Mouse (Mus musculus) lung, postnatal 0 days (tissue): ENCODE measurements around the gene Alk. TPM values are rescaled to one million over a fixed set of nuclear protein-coding genes. Genes with fewer than 3 reads are reported as not detected.
A peak's percentile ranks its signal among the peaks of the same experiment; 100 is the strongest.

Experiments
- ATAC-seq: fragments of 200-750 bp; cut with Nextera tagmentation; 2 replicates; pipeline ENCODE4 v1.8.0; 2017; ENCODE audit warnings: moderate library complexity
- DNase-seq: peaks from one replicate; pipeline ENCODE4 v3.0.0-alpha.2; 2016; ENCODE audit warnings: low spot score
- H3K27ac ChIP-seq: fragments of 300-500 bp; sonication (generic); 2 replicates; pipeline ENCODE4 v1.5.1; 2014; ENCODE audit warnings: antibody characterized with exemption, mild to moderate bottlenecking, low read length, mixed read lengths
- H3K27me3 ChIP-seq: fragments of 300-500 bp; sonication (generic); replicated peaks from 2 replicates; pipeline ENCODE4 v1.6.1; 2014; ENCODE audit warnings: low read length, mixed read lengths; ENCODE audit not compliant: insufficient read depth
- H3K36me3 ChIP-seq: fragments of 300-500 bp; sonication (generic); 2 replicates; pipeline ENCODE4 v1.6.1; 2014; ENCODE audit warnings: low read length, mixed read lengths; ENCODE audit not compliant: insufficient read depth
- H3K4me1 ChIP-seq: fragments of 300-500 bp; sonication (generic); 2 replicates; pipeline ENCODE4 v1.6.1; 2014; ENCODE audit warnings: antibody characterized with exemption, low read depth, low read length, mixed read lengths; ENCODE audit not compliant: insufficient read depth
- H3K4me2 ChIP-seq: fragments of 300-500 bp; sonication (generic); replicated peaks from 2 replicates; pipeline ENCODE4 v1.6.1; 2014; ENCODE audit warnings: low read depth, mild to moderate bottlenecking, low read length, moderate library complexity, mixed read lengths
- H3K4me3 ChIP-seq: fragments of 300-500 bp; sonication (generic); 2 replicates; pipeline ENCODE4 v1.5.1; 2014; ENCODE audit warnings: low read depth, low read length
- H3K9ac ChIP-seq: fragments of 300-500 bp; sonication (generic); replicated peaks from 2 replicates; pipeline ENCODE4 v1.6.1; 2014; ENCODE audit warnings: low read depth, mild to moderate bottlenecking
- H3K9me3 ChIP-seq: fragments of 300-500 bp; sonication (generic); 2 replicates; pipeline ENCODE4 v1.6.1; 2016; ENCODE audit warnings: low read length, mixed read lengths
- CTCF ChIP-seq: IDR thresholded peaks from 2 replicates; pipeline ENCODE4 v1.5.1; 2016; ENCODE audit warnings: antibody characterized with exemption, mild to moderate bottlenecking
- EP300 ChIP-seq: IDR thresholded peaks from 2 replicates; pipeline ENCODE4 v1.6.1; 2016; ENCODE audit warnings: antibody characterized with exemption, mild to moderate bottlenecking, control low read depth
- WGBS: fragments of 180-500 bp; shearing (Covaris S2); extraction: QIAGEN DNeasy Blood & Tissue Kit; methylation state at CpG from one replicate; pipeline ENCODE4 v1.1.7; 2014; 5-methylcytosine and 5-hydroxymethylcytosine counted together
- polyA plus RNA-seq: library from polyadenylated mRNA; unstranded; fragments of >200 nt; fragmentation: Nextera tagmentation; extraction: Ambion mirVana; gene quantifications from 2 replicates; pipeline ENCODE4 v1.2.1, GENCODE M21; 2015

Alk gene
- polyA plus RNA-seq, 1 experiment from 2014 or later = not detected

- Histone ChIP-seq H3K27me3 (no peaks in the 10 kb centered on the region), H3K36me3 (no peaks in the 10 kb centered on the region), H3K9ac (no peak overlapping the region), H3K4me2 (no peak overlapping the region), H3K4me3 (no peak overlapping the region), H3K9me3 (no peaks in the 10 kb centered on the region), H3K27ac (no peak overlapping the region), H3K4me1 (no peaks in the 10 kb centered on the region)
- DNase-seq (peak; percentile 31), ATAC-seq (no peak)
- peak; percentile 77 for TF ChIP-seq CTCF
- TF ChIP-seq EP300 = no peak
- WGBS = 32% methylated on average over 4 of the region's 4 CpGs
Observed at GRCm38 (mm10) chr17:72242036-72242435, 362.4 kb downstream of the Alk start.

GRCm38 (mm10) chr17:72237315-72237714 lies 367.1 kb downstream of the Alk start:
- Histone ChIP-seq H3K36me3 (no peaks in the 10 kb centered on the region), H3K27me3 (no peaks in the 10 kb centered on the region), H3K27ac (no peak overlapping the region), H3K4me2 (no peak overlapping the region), H3K4me1 (no peaks in the 10 kb centered on the region), H3K9me3 (no peaks in the 10 kb centered on the region), H3K4me3 (no peak overlapping the region), H3K9ac (no peak overlapping the region)
- no peak for ATAC-seq
- 68% methylated on average over 1 of the region's 1 CpGs for WGBS
- TF ChIP-seq CTCF = no peak
- TF ChIP-seq EP300 = no peak
- no peak for DNase-seq

- no peak for DNase-seq
- Histone ChIP-seq H3K27me3 (no peaks in the 10 kb centered on the region), H3K9me3 (no peaks in the 10 kb centered on the region), H3K4me2 (no peak overlapping the region), H3K4me1 (no peaks in the 10 kb centered on the region), H3K4me3 (no peak overlapping the region), H3K9ac (no peak overlapping the region), H3K36me3 (no peaks in the 10 kb centered on the region), H3K27ac (no peak overlapping the region)
- ATAC-seq = no peak
- TF ChIP-seq CTCF = no peak
- no peak for TF ChIP-seq EP300
- WGBS = 83% methylated on average over 7 of the region's 7 CpGs
Observed at GRCm38 (mm10) chr17:72230891-72231290, 373.5 kb downstream of the Alk start.

- no peak overlapping the region for H3K27ac ChIP-seq
- ATAC-seq = no peak
- TF ChIP-seq CTCF (no peak), EP300 (no peak)
- no peaks in the 10 kb centered on the region for H3K4me1 ChIP-seq
- no peak overlapping the region for H3K4me3 ChIP-seq
- DNase-seq = no peak
- no peak overlapping the region for H3K9ac ChIP-seq
- H3K4me2 ChIP-seq = no peak overlapping the region
- WGBS = 74% methylated on average over 3 of the region's 3 CpGs
- H3K27me3 ChIP-seq = no peaks in the 10 kb centered on the region
- H3K9me3 ChIP-seq = no peaks in the 10 kb centered on the region
- H3K36me3 ChIP-seq = no peaks in the 10 kb centered on the region
Observed at GRCm38 (mm10) chr17:72218816-72219215, 385.6 kb downstream of the Alk start.

GRCm38 (mm10) chr17:72197576-72197975 lies 406.9 kb downstream of the Alk start:
- no peaks in the 10 kb centered on the region for H3K36me3 ChIP-seq
- no peaks in the 10 kb centered on the region for H3K4me1 ChIP-seq
- no peaks in the 10 kb centered on the region for H3K9me3 ChIP-seq
- no peak overlapping the region for H3K9ac ChIP-seq
- H3K4me2 ChIP-seq = no peak overlapping the region
- ATAC-seq (no peak), DNase-seq (no peak)
- no peak overlapping the region for H3K27ac ChIP-seq
- TF ChIP-seq EP300 = no peak
- no peak for TF ChIP-seq CTCF
- H3K27me3 ChIP-seq = no peaks in the 10 kb centered on the region
- H3K4me3 ChIP-seq = no peak overlapping the region
- 79% methylated on average over 6 of the region's 6 CpGs for WGBS

- H3K36me3 ChIP-seq = no peaks in the 10 kb centered on the region
- ATAC-seq (no peak), DNase-seq (no peak)
- no peaks in the 10 kb centered on the region for H3K27me3 ChIP-seq
- no peaks in the 10 kb centered on the region for H3K4me1 ChIP-seq
- TF ChIP-seq EP300 (no peak), CTCF (no peak)
- no peaks in the 10 kb centered on the region for H3K9me3 ChIP-seq
- H3K9ac ChIP-seq = no peak overlapping the region
- WGBS = 30% methylated on average over 12 of the region's 12 CpGs
- H3K27ac ChIP-seq = no peak overlapping the region
- H3K4me2 ChIP-seq = no peak overlapping the region
- H3K4me3 ChIP-seq = no peak overlapping the region
Observed at GRCm38 (mm10) chr17:72194976-72195650, 409.3 kb downstream of the Alk start.

GRCm38 (mm10) chr17:72190536-72190935 lies 413.9 kb downstream of the Alk start:
- Histone ChIP-seq H3K4me1 (no peaks in the 10 kb centered on the region), H3K4me2 (no peak overlapping the region), H3K9ac (no peak overlapping the region), H3K4me3 (no peak overlapping the region), H3K27me3 (no peaks in the 10 kb centered on the region), H3K36me3 (no peaks in the 10 kb centered on the region), H3K27ac (no peak overlapping the region), H3K9me3 (no peaks in the 10 kb centered on the region)
- WGBS = 67% methylated on average over 8 of the region's 8 CpGs
- TF ChIP-seq EP300 (no peak), CTCF (no peak)
- ATAC-seq (no peak), DNase-seq (no peak)
